Mouse (Mus musculus) heart, adult 2 months (tissue): Measurements from ENCODE around the gene Use1.

Experiments used
- CTCF ChIP-seq: fragments of 200-600 bp; IDR thresholded peaks from 2 replicates; pipeline ENCODE4 v1.8.1; 2022; ENCODE audit warnings: antibody characterized with exemption, mild to moderate bottlenecking, moderate library complexity
- EP300 ChIP-seq: fragments of 200-500 bp; IDR thresholded peaks from 2 replicates; pipeline ENCODE4 v1.6.1; 2011; ENCODE audit warnings: low read depth, low read length, control low read depth; ENCODE audit not compliant: insufficient read depth

- no peak for TF ChIP-seq CTCF
- TF ChIP-seq EP300: no peak
Observed at GRCm38 (mm10) chr8:71383396-71383795, 16.7 kb downstream of the Use1 start.
